Mouse (Mus musculus) embryonic facial prominence, embryonic 12.5 days (tissue): ENCODE data around the gene AF067063. TPM values are rescaled to one million over a fixed set of nuclear protein-coding genes. Genes with fewer than 3 reads are reported as not detected.
"Not testable (repeated sequence)": the region's sequence is repeated elsewhere in the genome, so short reads cannot be mapped to it uniquely, and the experiment has no call there.

ENCODE experiments used
- ATAC-seq: fragments of 200-750 bp; cut with Nextera tagmentation; 2 replicates; pipeline ENCODE4 v1.8.0; 2017; ENCODE audit not compliant: insufficient number of reproducible peaks, insufficient read depth, low FRiP score, low TSS enrichment
- H3K27ac ChIP-seq: fragments of 300-500 bp; sonication (generic); 2 replicates; pipeline ENCODE4 v1.5.1; 2016; ENCODE audit warnings: mild to moderate bottlenecking
- H3K27me3 ChIP-seq: fragments of 300-500 bp; sonication (generic); 2 replicates; pipeline ENCODE4 v1.6.1; 2016; ENCODE audit warnings: mild to moderate bottlenecking, moderate library complexity
- H3K36me3 ChIP-seq: fragments of 300-500 bp; sonication (generic); 2 replicates; pipeline ENCODE4 v1.6.1; 2016; ENCODE audit warnings: mild to moderate bottlenecking
- H3K4me1 ChIP-seq: fragments of 300-500 bp; sonication (generic); 2 replicates; pipeline ENCODE4 v1.6.1; 2016
- H3K4me2 ChIP-seq: fragments of 300-500 bp; sonication (generic); replicated peaks from 2 replicates; pipeline ENCODE4 v1.6.1; 2016; ENCODE audit warnings: mild to moderate bottlenecking, moderate library complexity
- H3K4me3 ChIP-seq: fragments of 300-500 bp; sonication (generic); 2 replicates; pipeline ENCODE4 v1.5.1; 2016; ENCODE audit warnings: mild to moderate bottlenecking
- H3K9ac ChIP-seq: fragments of 300-500 bp; sonication (generic); 2 replicates; pipeline ENCODE4 v1.6.1; 2016; ENCODE audit warnings: mild to moderate bottlenecking, moderate library complexity
- H3K9me3 ChIP-seq: fragments of 300-500 bp; sonication (generic); 2 replicates; pipeline ENCODE4 v1.6.1; 2016; ENCODE audit warnings: mild to moderate bottlenecking, moderate library complexity
- WGBS: fragments of 180-500 bp; shearing (Covaris S2); methylation state at CpG from one replicate; pipeline ENCODE4 v1.1.7; 2016; 5-methylcytosine and 5-hydroxymethylcytosine counted together
- polyA plus RNA-seq: library from polyadenylated mRNA; unstranded; fragments of >200 nt; fragmentation: Nextera tagmentation; extraction: Ambion mirVana; gene quantifications from 2 replicates; pipeline ENCODE4 v1.2.1, GENCODE M21; 2016

The AF067063 gene
- not detected in 2 replicates for polyA plus RNA-seq

- not testable (repeated sequence) for ATAC-seq, H3K4me3 ChIP-seq, H3K27me3 ChIP-seq, H3K9me3 ChIP-seq, H3K4me2 ChIP-seq, H3K36me3 ChIP-seq, H3K27ac ChIP-seq, H3K9ac ChIP-seq, H3K4me1 ChIP-seq
Measured at GRCm38 (mm10) chr13:119830116-119830515, at the start of gene AF067063. Gene AF067063 (minus strand): TSS chr13:119830216.

GRCm38 (mm10) chr13:119864395-119864999 is 34.5 kb upstream of the AF067063 start:
- not testable (repeated sequence) for H3K27ac ChIP-seq, ATAC-seq, H3K9me3 ChIP-seq, H3K4me3 ChIP-seq, H3K4me1 ChIP-seq, H3K9ac ChIP-seq, H3K36me3 ChIP-seq, H3K27me3 ChIP-seq, H3K4me2 ChIP-seq
- 77% methylated on average over 6 of the region's 7 CpGs for WGBS

- not testable (repeated sequence) for H3K9me3 ChIP-seq, H3K4me3 ChIP-seq, H3K36me3 ChIP-seq, H3K27ac ChIP-seq, H3K9ac ChIP-seq, H3K4me2 ChIP-seq, H3K4me1 ChIP-seq, H3K27me3 ChIP-seq, ATAC-seq
- no CpG with 5 or more reads among the region's 6 CpGs for WGBS
Measured at GRCm38 (mm10) chr13:119862399-119862798, 32.4 kb upstream of the AF067063 start.

GRCm38 (mm10) chr13:119839982-119840381 is 10.0 kb upstream of the AF067063 start:
- H3K27me3 ChIP-seq = peaks cover 12% of the 10 kb centered on the region
- not testable (repeated sequence) for H3K27ac ChIP-seq, H3K36me3 ChIP-seq, H3K4me3 ChIP-seq, H3K4me1 ChIP-seq, H3K4me2 ChIP-seq, H3K9me3 ChIP-seq, H3K9ac ChIP-seq, ATAC-seq
- 20% methylated on average over 6 of the region's 6 CpGs for WGBS

GRCm38 (mm10) chr13:119837719-119838337 is 7.8 kb upstream of the AF067063 start:
- H3K36me3 ChIP-seq, ATAC-seq, H3K4me1 ChIP-seq, H3K9ac ChIP-seq, H3K27ac ChIP-seq, H3K4me2 ChIP-seq, H3K4me3 ChIP-seq, H3K9me3 ChIP-seq: not testable (repeated sequence)
- WGBS = 6% methylated on average over 14 of the region's 23 CpGs
- peaks cover 12% of the 10 kb centered on the region for H3K27me3 ChIP-seq

GRCm38 (mm10) chr13:119836324-119836811 is 6.4 kb upstream of the AF067063 start:
- H3K4me2 ChIP-seq = peak overlapping the region; percentile 31
- H3K27ac ChIP-seq, H3K36me3 ChIP-seq, H3K9ac ChIP-seq, H3K9me3 ChIP-seq, H3K4me1 ChIP-seq: not testable (repeated sequence)
- WGBS = 15% methylated on average over 23 of the region's 23 CpGs
- peak; percentile 56; the same call in 1 of the 2 replicates for ATAC-seq
- H3K4me3 ChIP-seq = 0 out of 2 replicates have a peak overlapping the region, but pooled peaks have one; percentile 16
- H3K27me3 ChIP-seq = peaks cover 12% of the 10 kb centered on the region

- Histone ChIP-seq H3K4me3 (0 out of 2 replicates have a peak within 1 kb of the TSS, but pooled peaks have one; percentile 16), H3K4me2 (peak within 1 kb of the TSS; percentile 31)
Measured at GRCm38 (mm10) chr13:119835320-119836056, 5.5 kb upstream of the AF067063 start, which contains the start of gene D13Ertd608e. Gene D13Ertd608e (plus strand): TSS chr13:119836006.

GRCm38 (mm10) chr13:119817579-119818206 is 12.3 kb downstream of the AF067063 start:
- WGBS = 32% methylated on average over 2 of the region's 2 CpGs
- ATAC-seq = no peak
- H3K4me3 ChIP-seq = no peak overlapping the region
- no peak overlapping the region for H3K4me2 ChIP-seq
- no peaks in the 10 kb centered on the region for H3K4me1 ChIP-seq
- no peak overlapping the region for H3K9ac ChIP-seq
- H3K9me3 ChIP-seq = no peaks in the 10 kb centered on the region
- H3K27me3 ChIP-seq = no peaks in the 10 kb centered on the region
- H3K27ac ChIP-seq = no peak overlapping the region
- no peaks in the 10 kb centered on the region for H3K36me3 ChIP-seq

More at GRCm38 (mm10) chr13:119835320-119836056, 5.5 kb upstream of the AF067063 start, which contains the start of gene D13Ertd608e:
- not testable (repeated sequence) for ATAC-seq, H3K9me3 ChIP-seq, H3K36me3 ChIP-seq, H3K9ac ChIP-seq, H3K27ac ChIP-seq, H3K4me1 ChIP-seq
- WGBS = 13% methylated on average over 19 of the region's 25 CpGs
- peaks cover 12% of the 10 kb centered on the region for H3K27me3 ChIP-seq

GRCm38 (mm10) chr13:119816798-119817197 is 13.2 kb downstream of the AF067063 start:
- no peaks in the 10 kb centered on the region for H3K36me3 ChIP-seq
- WGBS = 60% methylated on average over 8 of the region's 8 CpGs
- no peaks in the 10 kb centered on the region for H3K4me1 ChIP-seq
- H3K4me2 ChIP-seq = no peak overlapping the region
- no peaks in the 10 kb centered on the region for H3K27me3 ChIP-seq
- H3K9me3 ChIP-seq = no peaks in the 10 kb centered on the region
- ATAC-seq = no peak
- no peak overlapping the region for H3K4me3 ChIP-seq
- H3K9ac ChIP-seq = no peak overlapping the region
- H3K27ac ChIP-seq = no peak overlapping the region

GRCm38 (mm10) chr13:119810031-119810430 is 20.0 kb downstream of the AF067063 start:
- H3K4me2 ChIP-seq = no peak overlapping the region
- H3K4me3 ChIP-seq = no peak overlapping the region
- H3K36me3 ChIP-seq = no peaks in the 10 kb centered on the region
- no peaks in the 10 kb centered on the region for H3K4me1 ChIP-seq
- no peaks in the 10 kb centered on the region for H3K27me3 ChIP-seq
- H3K27ac ChIP-seq = no peak overlapping the region
- no peak overlapping the region for H3K9ac ChIP-seq
- ATAC-seq = no peak
- 73% methylated on average over 9 of the region's 9 CpGs for WGBS
- H3K9me3 ChIP-seq = no peaks in the 10 kb centered on the region

- no peak overlapping the region for H3K9ac ChIP-seq
- H3K9me3 ChIP-seq = no peaks in the 10 kb centered on the region
- 64% methylated on average over 2 of the region's 2 CpGs for WGBS
- no peak overlapping the region for H3K27ac ChIP-seq
- no peaks in the 10 kb centered on the region for H3K36me3 ChIP-seq
- no peaks in the 10 kb centered on the region for H3K27me3 ChIP-seq
- no peak overlapping the region for H3K4me3 ChIP-seq
- H3K4me1 ChIP-seq = no peaks in the 10 kb centered on the region
- ATAC-seq = no peak
- no peak overlapping the region for H3K4me2 ChIP-seq
Measured at GRCm38 (mm10) chr13:119808937-119809336, 21.1 kb downstream of the AF067063 start.
